Mouse (Mus musculus) liver, postnatal 0 days (tissue): ENCODE data around the gene Klhdc1. TPM values are rescaled to one million over a fixed set of nuclear protein-coding genes. Genes with fewer than 3 reads are reported as not detected.
A peak's percentile ranks its signal among the peaks of the same experiment; 100 is the strongest.

Experiments used
- ATAC-seq: fragments of 200-750 bp; cut with Nextera tagmentation; 2 replicates; pipeline ENCODE4 v1.8.0; 2017; ENCODE audit warnings: mild to moderate bottlenecking, moderate library complexity
- DNase-seq: peaks from one replicate; pipeline ENCODE4 v3.0.0-alpha.2; 2016
- H3K27ac ChIP-seq: fragments of 300-500 bp; sonication (generic); 2 replicates; pipeline ENCODE4 v1.5.1; 2014; ENCODE audit warnings: antibody characterized with exemption, moderate library complexity, mild to moderate bottlenecking, low read depth
- H3K27me3 ChIP-seq: fragments of 300-500 bp; sonication (generic); 2 replicates; pipeline ENCODE4 v1.6.1; 2014; ENCODE audit warnings: low read length, control low read depth, mixed read lengths; ENCODE audit not compliant: insufficient read depth
- H3K36me3 ChIP-seq: fragments of 300-500 bp; sonication (generic); replicated peaks from 2 replicates; pipeline ENCODE4 v1.6.1; 2014; ENCODE audit warnings: mild to moderate bottlenecking, control low read depth, low read length, moderate library complexity, mixed read lengths; ENCODE audit not compliant: insufficient read depth
- H3K4me1 ChIP-seq: fragments of 300-500 bp; sonication (generic); 2 replicates; pipeline ENCODE4 v1.6.1; 2014; ENCODE audit warnings: antibody characterized with exemption, mild to moderate bottlenecking, control low read depth; ENCODE audit not compliant: insufficient read depth
- H3K4me2 ChIP-seq: fragments of 300-500 bp; sonication (generic); 2 replicates; pipeline ENCODE4 v1.6.1; 2014; ENCODE audit warnings: low read depth, mild to moderate bottlenecking, low read length, moderate library complexity, mixed read lengths
- H3K4me3 ChIP-seq: fragments of 300-500 bp; sonication (generic); 2 replicates; pipeline ENCODE4 v1.5.1; 2014; ENCODE audit warnings: low read depth, low read length
- H3K9ac ChIP-seq: fragments of 300-500 bp; sonication (generic); replicated peaks from 2 replicates; pipeline ENCODE4 v1.6.1; 2014; ENCODE audit warnings: mild to moderate bottlenecking, moderate library complexity
- H3K9me3 ChIP-seq: fragments of 300-500 bp; sonication (generic); 2 replicates; pipeline ENCODE4 v1.6.1; 2016; ENCODE audit warnings: mild to moderate bottlenecking, control low read depth, low read length, mixed read lengths
- CTCF ChIP-seq: sonication (generic); IDR thresholded peaks from 2 replicates; pipeline ENCODE4 v1.5.1; 2016; ENCODE audit warnings: antibody characterized with exemption, low read depth
- EP300 ChIP-seq: IDR thresholded peaks from 2 replicates; pipeline ENCODE4 v1.6.1; 2016; ENCODE audit warnings: antibody characterized with exemption, low read depth, mild to moderate bottlenecking
- WGBS: fragments of 180-500 bp; shearing (Covaris S2); extraction: QIAGEN DNeasy Blood & Tissue Kit; methylation state at CpG from one replicate; pipeline ENCODE4 v1.1.7; 2014; ENCODE audit not compliant: insufficient replicate concordance; 5-methylcytosine and 5-hydroxymethylcytosine counted together
- polyA plus RNA-seq: library from polyadenylated mRNA; unstranded; fragments of >200 nt; fragmentation: Nextera tagmentation; extraction: Ambion mirVana; gene quantifications from 2 replicates; pipeline ENCODE4 v1.2.1, GENCODE M21; 2015

Gene Klhdc1
- polyA plus RNA-seq, 1 experiment from 2014 or later = 6.1 TPM

- DNase-seq (no peak), ATAC-seq (no peak)
- Histone ChIP-seq H3K36me3 (peaks cover 24% of the 10 kb centered on the region), H3K9ac (peak overlapping the region; percentile 97), H3K4me3 (peak overlapping the region; percentile 94), H3K4me2 (peak overlapping the region; percentile 77), H3K27ac (peak overlapping the region; percentile 97), H3K27me3 (no peaks in the 10 kb centered on the region), H3K9me3 (no peaks in the 10 kb centered on the region), H3K4me1 (peaks cover 30% of the 10 kb centered on the region)
- TF ChIP-seq EP300 = no peak
- no peak for TF ChIP-seq CTCF
- 17% methylated on average over 20 of the region's 20 CpGs for WGBS
Measured at GRCm38 (mm10) chr12:69297411-69298150, 56.6 kb downstream of the Klhdc1 start.

- 0 out of 2 replicates have a peak overlapping the region, but pooled peaks have one; percentile 4 for H3K9ac ChIP-seq
- no peak for TF ChIP-seq EP300
- peak; percentile 31 for TF ChIP-seq CTCF
- 79% methylated on average over 4 of the region's 4 CpGs for WGBS
Measured at GRCm38 (mm10) chr12:69298281-69298680, 57.3 kb downstream of the Klhdc1 start.

GRCm38 (mm10) chr12:69299231-69299630 is 58.3 kb downstream of the Klhdc1 start:
- Histone ChIP-seq H3K9me3 (no peaks in the 10 kb centered on the region), H3K4me2 (peak overlapping the region; percentile 77), H3K4me3 (0 out of 2 replicates have a peak overlapping the region, but pooled peaks have one; percentile 94), H3K27me3 (no peaks in the 10 kb centered on the region), H3K9ac (0 out of 2 replicates have a peak overlapping the region, but pooled peaks have one; percentile 12), H3K4me1 (peaks cover 28% of the 10 kb centered on the region), H3K36me3 (peaks cover 37% of the 10 kb centered on the region), H3K27ac (peak overlapping the region; percentile 68)
- ATAC-seq = peak; percentile 38
- TF ChIP-seq CTCF (no peak), EP300 (no peak)
- peak; percentile 66 for DNase-seq
- WGBS = 59% methylated on average over 12 of the region's 12 CpGs

More at GRCm38 (mm10) chr12:69298281-69298680, 57.3 kb downstream of the Klhdc1 start:
- H3K27me3 ChIP-seq = no peaks in the 10 kb centered on the region
- DNase-seq (no peak), ATAC-seq (no peak)
- H3K9me3 ChIP-seq = no peaks in the 10 kb centered on the region
- peak overlapping the region; percentile 94 for H3K4me3 ChIP-seq
- peak overlapping the region; percentile 97; the same call in 1 of the 2 replicates for H3K27ac ChIP-seq
- peaks cover 28% of the 10 kb centered on the region for H3K4me1 ChIP-seq
- peaks cover 29% of the 10 kb centered on the region for H3K36me3 ChIP-seq
- peak overlapping the region; percentile 77 for H3K4me2 ChIP-seq

GRCm38 (mm10) chr12:69299831-69300230 is 58.9 kb downstream of the Klhdc1 start:
- no peak overlapping the region for H3K27ac ChIP-seq
- no peaks in the 10 kb centered on the region for H3K9me3 ChIP-seq
- H3K4me2 ChIP-seq = no peak overlapping the region
- H3K27me3 ChIP-seq = no peaks in the 10 kb centered on the region
- H3K36me3 ChIP-seq = peaks cover 42% of the 10 kb centered on the region
- H3K9ac ChIP-seq = no peak overlapping the region
- 95% methylated on average over 3 of the region's 3 CpGs for WGBS
- peaks cover 26% of the 10 kb centered on the region for H3K4me1 ChIP-seq
- no peak for DNase-seq
- no peak for TF ChIP-seq CTCF
- TF ChIP-seq EP300 = no peak
- H3K4me3 ChIP-seq = no peak overlapping the region
- ATAC-seq = no peak

- ATAC-seq (no peak), DNase-seq (no peak)
- H3K4me3 ChIP-seq = no peak overlapping the region
- no peak for TF ChIP-seq CTCF
- TF ChIP-seq EP300 = no peak
- H3K9me3 ChIP-seq = no peaks in the 10 kb centered on the region
- no peaks in the 10 kb centered on the region for H3K27me3 ChIP-seq
- no peak overlapping the region for H3K4me2 ChIP-seq
- H3K36me3 ChIP-seq = peaks cover 47% of the 10 kb centered on the region
- no peak overlapping the region for H3K27ac ChIP-seq
- H3K4me1 ChIP-seq = peaks cover 22% of the 10 kb centered on the region
- H3K9ac ChIP-seq = no peak overlapping the region
- 85% methylated on average over 2 of the region's 2 CpGs for WGBS
Measured at GRCm38 (mm10) chr12:69300391-69300790, 59.4 kb downstream of the Klhdc1 start.

GRCm38 (mm10) chr12:69302171-69302570 is 61.2 kb downstream of the Klhdc1 start:
- Histone ChIP-seq H3K9me3 (no peaks in the 10 kb centered on the region), H3K4me2 (no peak overlapping the region), H3K4me3 (no peak overlapping the region), H3K36me3 (peaks cover 65% of the 10 kb centered on the region), H3K27me3 (no peaks in the 10 kb centered on the region), H3K27ac (no peak overlapping the region), H3K9ac (no peak overlapping the region), H3K4me1 (peaks cover 18% of the 10 kb centered on the region)
- TF ChIP-seq EP300 (no peak), CTCF (no peak)
- no peak for DNase-seq
- 92% methylated on average over 12 of the region's 12 CpGs for WGBS
- ATAC-seq = no peak
